Mouse (Mus musculus) midbrain, embryonic 10.5 days (tissue): ENCODE measurements around the gene Allc. TPM values are rescaled to one million over a fixed set of nuclear protein-coding genes. Genes with fewer than 3 reads are reported as not detected.
A peak's percentile ranks its signal among the peaks of the same experiment; 100 is the strongest.

Experiments used
- DNase-seq: peaks from one replicate; pipeline ENCODE4 v3.0.0-alpha.2; 2017; ENCODE audit warnings: low spot score
- H3K27ac ChIP-seq: fragments of 300-500 bp; sonication (generic); replicated peaks from 2 replicates; pipeline ENCODE4 v1.5.1; 2016; ENCODE audit warnings: mild to moderate bottlenecking
- H3K27me3 ChIP-seq: fragments of 300-500 bp; sonication (generic); 2 replicates; pipeline ENCODE4 v1.6.1; 2016; ENCODE audit warnings: low read depth, mild to moderate bottlenecking; ENCODE audit not compliant: poor library complexity, severe bottlenecking
- H3K36me3 ChIP-seq: fragments of 300-500 bp; sonication (generic); 2 replicates; pipeline ENCODE4 v1.6.1; 2016; ENCODE audit warnings: mild to moderate bottlenecking, moderate library complexity
- H3K4me1 ChIP-seq: fragments of 300-500 bp; sonication (generic); 2 replicates; pipeline ENCODE4 v1.6.1; 2016
- H3K4me3 ChIP-seq: fragments of 300-500 bp; sonication (generic); 2 replicates; pipeline ENCODE4 v1.5.1; 2016; ENCODE audit warnings: mild to moderate bottlenecking, moderate library complexity
- H3K9me3 ChIP-seq: fragments of 300-500 bp; sonication (generic); replicated peaks from 2 replicates; pipeline ENCODE4 v1.6.1; 2016; ENCODE audit warnings: mild to moderate bottlenecking
- WGBS: fragments of 180-500 bp; shearing (Covaris S2); methylation state at CpG from one replicate; pipeline ENCODE4 v1.1.7; 2016; 5-methylcytosine and 5-hydroxymethylcytosine counted together
- polyA plus RNA-seq: library from polyadenylated mRNA; unstranded; fragments of >200 nt; fragmentation: Nextera tagmentation; extraction: Ambion mirVana; gene quantifications from 2 replicates; pipeline ENCODE4 v1.2.1, GENCODE M21; 2016

The Allc gene
- polyA plus RNA-seq, 1 experiment from 2014 or later = not detected

DNA sequence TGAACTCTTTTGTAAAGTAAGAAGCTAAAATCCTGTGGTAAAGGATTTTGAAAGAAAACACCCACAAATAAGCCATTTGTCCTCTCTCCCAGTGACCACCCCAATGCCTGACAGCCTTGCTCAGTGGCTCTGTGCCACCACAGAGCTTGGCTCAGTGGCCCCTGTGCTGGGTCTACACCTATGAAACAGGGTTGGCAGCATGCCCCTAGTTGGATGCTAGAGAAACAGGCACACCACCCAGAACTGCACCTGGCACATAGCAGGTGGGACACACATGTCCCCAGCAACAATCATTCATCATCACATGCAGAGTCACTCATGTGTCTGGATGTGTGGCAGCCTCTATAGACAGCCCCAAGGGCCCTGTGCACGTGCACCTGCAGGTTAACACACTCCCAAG, 21.2 kb upstream of the Allc start:
- H3K4me3 ChIP-seq = no peak overlapping the region
- no peaks in the 10 kb centered on the region for H3K36me3 ChIP-seq
- 78% methylated on average over 1 of the region's 1 CpGs for WGBS
- peaks cover 27% of the 10 kb centered on the region for H3K4me1 ChIP-seq
- DNase-seq = no peak
- H3K9me3 ChIP-seq = no peaks in the 10 kb centered on the region
- H3K27ac ChIP-seq = no peak overlapping the region
- H3K27me3 ChIP-seq = no peaks in the 10 kb centered on the region

DNA sequence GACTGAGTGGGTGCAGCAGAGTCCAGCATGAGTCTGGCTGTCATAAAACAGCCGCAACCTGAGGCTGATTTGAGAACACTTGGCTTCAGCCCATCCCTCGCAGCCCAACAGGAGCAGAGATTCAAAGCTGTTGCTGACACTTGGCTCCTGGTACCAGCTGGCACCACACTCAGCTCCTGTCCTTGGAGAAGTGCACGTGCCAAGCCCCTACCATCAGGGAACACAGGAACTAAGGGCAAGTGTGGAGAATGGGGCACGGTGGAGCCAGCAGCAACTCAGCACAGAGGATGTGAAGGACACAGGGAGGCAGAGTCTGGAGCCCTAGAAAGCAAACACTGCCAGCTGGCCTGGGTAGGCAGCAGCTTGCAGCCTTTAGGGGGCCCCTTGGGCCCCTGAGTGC, 19.9 kb upstream of the Allc start:
- Histone ChIP-seq H3K27me3 (no peaks in the 10 kb centered on the region), H3K27ac (peak overlapping the region; percentile 39; the same call in 1 of the 2 replicates), H3K4me1 (peaks cover 24% of the 10 kb centered on the region), H3K4me3 (no peak overlapping the region), H3K36me3 (no peaks in the 10 kb centered on the region), H3K9me3 (no peaks in the 10 kb centered on the region)
- 24% methylated on average over 4 of the region's 4 CpGs for WGBS
- DNase-seq = no peak

DNA sequence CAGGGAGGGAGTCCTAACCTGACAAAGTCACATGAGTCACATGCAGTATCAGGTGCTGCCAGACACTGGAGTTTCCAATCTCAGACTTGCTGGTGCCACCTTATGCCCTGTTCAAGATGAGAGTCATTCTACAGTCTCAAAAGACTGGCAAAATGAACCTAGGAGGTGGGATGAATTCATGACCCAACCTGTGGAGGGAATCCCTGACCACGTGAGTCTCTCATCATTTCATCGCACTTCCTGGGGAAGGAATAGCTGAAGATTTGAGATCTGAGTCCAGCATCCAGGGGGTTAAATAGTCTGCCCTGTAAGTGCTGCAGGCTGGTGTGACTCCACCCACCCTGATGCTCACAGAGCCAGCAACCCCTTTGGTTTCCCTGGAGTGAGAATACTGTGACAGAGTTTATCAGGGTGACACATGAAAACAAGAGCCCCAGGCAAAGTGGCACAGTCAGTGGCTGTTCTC, 16.2 kb upstream of the Allc start:
- DNase-seq = no peak
- no peak overlapping the region for H3K4me3 ChIP-seq
- H3K36me3 ChIP-seq = no peaks in the 10 kb centered on the region
- 61% methylated on average over 2 of the region's 2 CpGs for WGBS
- no peaks in the 10 kb centered on the region for H3K9me3 ChIP-seq
- H3K4me1 ChIP-seq = peaks cover 23% of the 10 kb centered on the region
- H3K27ac ChIP-seq = no peak overlapping the region
- H3K27me3 ChIP-seq = no peaks in the 10 kb centered on the region

DNA sequence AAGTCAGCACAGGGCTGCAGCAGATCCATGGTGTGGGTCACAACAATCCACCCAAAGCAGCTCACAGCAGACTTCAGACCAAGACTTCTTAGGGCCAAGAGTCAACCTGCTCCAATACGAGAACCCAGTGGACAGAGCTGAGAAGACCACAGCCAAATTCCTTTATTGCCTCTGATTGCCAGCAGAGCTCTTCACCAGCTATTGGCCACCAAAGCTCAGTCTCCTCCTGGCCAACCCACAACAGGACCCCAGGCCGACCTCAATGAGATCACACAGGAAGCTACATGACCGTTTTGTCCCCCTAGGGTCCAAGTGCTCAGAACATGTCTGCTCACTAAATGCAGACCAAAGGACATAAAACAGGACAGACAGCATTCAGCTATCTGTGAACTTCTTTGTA, 15.8 kb upstream of the Allc start:
- Histone ChIP-seq H3K27me3 (no peaks in the 10 kb centered on the region), H3K36me3 (no peaks in the 10 kb centered on the region), H3K4me3 (no peak overlapping the region), H3K9me3 (no peaks in the 10 kb centered on the region), H3K27ac (no peak overlapping the region), H3K4me1 (peaks cover 23% of the 10 kb centered on the region)
- WGBS = 84% methylated on average over 3 of the region's 3 CpGs
- DNase-seq = no peak

DNA sequence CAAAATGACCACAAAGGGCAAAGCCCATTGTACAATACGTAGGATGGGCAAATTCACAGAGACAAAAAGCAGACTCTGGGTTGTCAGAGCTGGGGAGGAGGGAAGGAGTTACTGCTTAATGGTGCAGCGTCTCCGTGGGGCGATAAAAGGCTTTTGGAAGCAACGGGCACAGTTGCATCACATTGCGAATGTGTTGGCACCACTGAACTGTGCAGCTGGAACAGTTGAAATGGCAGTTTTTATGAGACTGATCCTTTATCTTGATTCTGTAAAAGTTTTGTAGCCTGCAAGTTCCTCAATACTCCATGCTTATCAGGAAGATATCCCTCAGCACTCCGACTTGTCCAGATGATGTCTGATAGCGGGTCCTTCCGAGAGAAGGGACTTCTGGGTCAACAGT, 15.4 kb upstream of the Allc start:
- Histone ChIP-seq H3K4me1 (peaks cover 21% of the 10 kb centered on the region), H3K9me3 (no peaks in the 10 kb centered on the region), H3K4me3 (no peak overlapping the region), H3K36me3 (no peaks in the 10 kb centered on the region), H3K27ac (no peak overlapping the region), H3K27me3 (no peaks in the 10 kb centered on the region)
- 85% methylated on average over 9 of the region's 9 CpGs for WGBS
- DNase-seq = no peak

DNA sequence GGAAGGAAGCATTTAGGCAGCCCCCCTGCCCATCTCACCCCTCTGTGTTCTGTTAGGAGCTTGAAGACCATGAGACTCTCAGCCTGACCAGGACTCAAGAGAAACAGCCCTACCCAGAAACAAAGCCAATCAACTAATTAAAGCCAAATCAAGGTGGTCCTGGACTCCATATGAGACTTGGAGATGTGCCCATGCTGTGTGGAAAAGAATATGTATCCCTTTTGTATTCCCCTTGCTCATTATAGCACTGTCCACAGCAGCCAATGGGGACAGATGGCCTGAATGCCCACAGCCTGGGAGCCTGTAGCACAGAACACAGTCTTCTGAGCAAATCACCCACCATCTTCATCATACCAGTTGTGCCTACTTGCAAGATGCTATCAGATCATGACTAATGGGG, 14.5 kb upstream of the Allc start:
- Histone ChIP-seq H3K27ac (no peak overlapping the region), H3K9me3 (no peaks in the 10 kb centered on the region), H3K36me3 (no peaks in the 10 kb centered on the region), H3K4me1 (peaks cover 13% of the 10 kb centered on the region), H3K4me3 (no peak overlapping the region), H3K27me3 (no peaks in the 10 kb centered on the region)
- no peak for DNase-seq

DNA sequence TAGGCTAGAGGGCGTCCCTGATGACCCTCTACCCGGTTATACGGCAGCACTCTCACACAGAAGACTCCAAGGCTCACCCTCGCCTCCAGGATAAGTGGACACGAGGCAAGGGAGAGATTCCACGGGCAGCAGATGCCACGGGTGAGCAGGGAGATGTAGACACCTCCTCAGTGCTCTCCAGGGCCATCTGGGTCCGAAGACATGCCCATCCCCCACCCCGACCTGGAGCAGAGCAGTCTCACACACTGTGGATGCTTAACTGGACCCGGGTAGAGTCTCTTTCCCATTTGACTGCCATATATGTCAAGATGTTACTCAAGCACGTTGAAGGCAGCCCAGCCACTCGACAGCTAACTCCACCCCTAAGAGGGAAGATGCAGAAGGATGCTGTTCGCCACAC, 8.1 kb upstream of the Allc start:
- no peak overlapping the region for H3K4me3 ChIP-seq
- WGBS = 53% methylated on average over 13 of the region's 13 CpGs
- H3K9me3 ChIP-seq = no peaks in the 10 kb centered on the region
- no peak overlapping the region for H3K27ac ChIP-seq
- H3K4me1 ChIP-seq = peaks cover 21% of the 10 kb centered on the region
- DNase-seq = no peak
- H3K36me3 ChIP-seq = no peaks in the 10 kb centered on the region
- peaks cover 23% of the 10 kb centered on the region for H3K27me3 ChIP-seq

DNA sequence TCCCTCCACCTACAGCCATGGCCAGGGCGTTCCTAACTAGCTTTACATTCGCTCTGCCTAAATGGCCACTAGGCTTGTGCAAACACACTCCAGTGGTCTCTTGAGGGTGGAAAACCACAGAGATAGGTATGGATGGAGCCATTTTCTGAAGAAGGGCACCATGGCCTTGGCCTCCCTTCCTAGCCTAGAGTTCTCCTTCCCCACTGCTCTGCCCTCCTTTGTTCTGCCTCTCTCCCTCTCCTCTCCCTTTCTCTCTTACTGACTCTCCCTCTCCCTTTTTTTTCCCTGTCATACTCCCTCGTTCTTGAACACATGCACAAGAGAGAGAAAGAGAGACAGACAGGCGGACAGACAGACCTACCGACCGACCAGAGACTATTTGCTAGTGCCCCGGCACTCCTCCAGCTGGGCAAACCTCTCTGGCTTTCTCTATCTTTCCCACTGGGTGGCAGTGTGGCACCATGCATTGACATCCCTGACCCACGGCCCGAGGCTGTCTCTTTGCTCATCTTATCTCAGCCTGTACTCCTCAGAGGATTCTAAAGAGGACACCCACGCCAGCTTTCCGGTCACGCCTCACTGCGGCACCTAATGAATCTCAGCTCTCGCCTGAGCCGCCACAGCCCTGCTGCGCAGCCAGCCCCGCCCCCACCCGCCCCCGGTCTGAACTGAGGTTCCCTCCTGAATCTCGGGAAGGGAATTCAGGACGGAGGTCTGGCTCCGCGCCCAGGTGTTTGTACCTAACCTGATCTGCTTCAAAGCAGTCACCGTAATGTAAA, 7.0 kb upstream of the Allc start:
- peaks cover 21% of the 10 kb centered on the region for H3K4me1 ChIP-seq
- peak; percentile 86 for DNase-seq
- WGBS = 10% methylated on average over 23 of the region's 24 CpGs
- H3K4me3 ChIP-seq = peak overlapping the region; percentile 58
- peaks cover 23% of the 10 kb centered on the region for H3K27me3 ChIP-seq
- H3K9me3 ChIP-seq = no peaks in the 10 kb centered on the region
- H3K36me3 ChIP-seq = no peaks in the 10 kb centered on the region
- peak overlapping the region; percentile 78 for H3K27ac ChIP-seq

DNA sequence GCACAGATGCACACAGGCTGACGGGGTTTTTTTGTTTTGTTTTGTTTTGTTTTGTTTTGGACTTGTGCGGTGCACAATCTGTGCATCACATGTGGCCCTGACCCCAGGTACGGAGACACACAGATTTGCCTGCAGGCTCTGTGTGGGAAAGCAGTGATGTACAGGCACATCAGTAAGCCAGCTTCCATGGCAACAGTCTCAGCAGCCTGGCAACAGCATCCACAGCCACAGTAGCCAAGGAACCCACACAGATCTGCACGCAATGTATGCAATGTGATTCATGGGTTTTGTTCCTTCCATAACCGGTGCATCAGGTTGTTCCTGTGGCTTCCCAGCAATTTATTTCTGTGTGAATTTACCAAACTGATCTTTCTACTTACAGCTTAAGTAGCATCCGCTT, 5.6 kb upstream of the Allc start:
- no peak overlapping the region for H3K27ac ChIP-seq
- peaks cover 21% of the 10 kb centered on the region for H3K4me1 ChIP-seq
- H3K27me3 ChIP-seq = peaks cover 23% of the 10 kb centered on the region
- no peak for DNase-seq
- no peak overlapping the region for H3K4me3 ChIP-seq
- no peaks in the 10 kb centered on the region for H3K9me3 ChIP-seq
- H3K36me3 ChIP-seq = no peaks in the 10 kb centered on the region
- WGBS = 81% methylated on average over 6 of the region's 6 CpGs

DNA sequence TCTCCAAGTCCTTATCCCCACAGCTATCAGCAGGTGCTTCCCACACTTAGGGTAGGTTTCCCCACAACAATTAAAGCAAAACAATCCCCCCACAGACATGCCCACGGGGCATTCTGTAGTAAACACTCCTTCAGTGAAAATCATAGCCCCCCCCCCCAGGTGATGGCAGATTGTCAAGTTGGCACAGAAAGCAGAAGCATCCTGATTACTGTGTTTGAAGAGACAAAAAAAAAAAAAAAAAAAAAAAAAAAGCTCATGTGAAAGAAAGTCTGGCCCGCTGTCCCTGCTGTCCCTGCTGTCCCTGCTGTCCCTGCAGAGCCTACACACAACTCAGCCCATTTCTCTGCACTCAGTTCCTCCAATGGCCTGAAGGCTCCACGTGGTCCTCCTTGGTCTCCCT, 1.7 kb upstream of the Allc start:
- Histone ChIP-seq H3K4me1 (peaks cover 5% of the 10 kb centered on the region), H3K36me3 (no peaks in the 10 kb centered on the region), H3K27me3 (peaks cover 8% of the 10 kb centered on the region), H3K9me3 (no peaks in the 10 kb centered on the region), H3K27ac (no peak overlapping the region), H3K4me3 (no peak overlapping the region)
- no peak for DNase-seq
- WGBS = 63% methylated on average over 3 of the region's 3 CpGs

DNA sequence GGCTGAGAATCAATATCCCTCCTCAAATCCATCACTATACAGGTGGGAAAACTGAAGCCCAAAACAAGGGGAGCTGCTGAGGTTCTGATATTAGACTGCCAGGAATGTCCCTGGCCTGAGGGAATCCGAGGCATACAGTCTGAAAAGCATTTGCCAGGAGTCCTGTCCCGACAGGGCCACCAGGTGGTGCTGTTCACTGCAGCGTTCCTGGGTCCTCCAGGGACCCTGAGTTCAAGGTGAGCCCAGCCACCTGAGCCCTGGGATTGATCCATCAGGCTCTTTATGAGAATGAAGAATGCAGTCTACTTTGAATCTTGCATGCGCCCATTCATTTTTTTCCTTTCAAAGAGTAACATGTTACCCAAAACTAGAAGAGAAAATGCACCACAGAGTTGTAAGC, 3.2 kb downstream of the Allc start:
- peak; percentile 32 for DNase-seq
- H3K4me1 ChIP-seq = no peaks in the 10 kb centered on the region
- no peak overlapping the region for H3K4me3 ChIP-seq
- H3K9me3 ChIP-seq = no peaks in the 10 kb centered on the region
- WGBS = 30% methylated on average over 4 of the region's 4 CpGs
- H3K27ac ChIP-seq = no peak overlapping the region
- no peaks in the 10 kb centered on the region for H3K36me3 ChIP-seq
- no peaks in the 10 kb centered on the region for H3K27me3 ChIP-seq

DNA sequence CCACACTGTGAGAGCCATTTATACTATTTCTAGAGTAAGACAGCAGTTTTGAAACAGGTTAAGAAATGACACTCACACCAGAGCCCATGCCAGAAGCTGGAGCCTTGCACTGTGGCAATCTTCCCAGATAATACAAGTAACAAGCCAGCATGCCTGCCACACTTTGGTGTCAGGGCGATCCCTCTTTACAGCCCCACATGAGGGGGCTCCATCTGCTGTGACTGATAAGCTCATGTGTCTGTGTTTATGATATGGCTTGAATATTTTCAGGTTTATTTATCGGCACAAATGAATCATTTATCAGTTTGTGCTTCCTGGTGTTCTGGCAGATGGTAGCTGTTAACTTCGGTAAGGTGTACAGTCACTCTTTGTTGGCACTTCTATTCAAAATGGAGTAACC, 4.2 kb downstream of the Allc start:
- H3K27me3 ChIP-seq = no peaks in the 10 kb centered on the region
- H3K9me3 ChIP-seq = no peaks in the 10 kb centered on the region
- H3K4me1 ChIP-seq = no peaks in the 10 kb centered on the region
- DNase-seq = no peak
- no peak overlapping the region for H3K4me3 ChIP-seq
- no peaks in the 10 kb centered on the region for H3K36me3 ChIP-seq
- no peak overlapping the region for H3K27ac ChIP-seq
- 90% methylated on average over 3 of the region's 3 CpGs for WGBS

DNA sequence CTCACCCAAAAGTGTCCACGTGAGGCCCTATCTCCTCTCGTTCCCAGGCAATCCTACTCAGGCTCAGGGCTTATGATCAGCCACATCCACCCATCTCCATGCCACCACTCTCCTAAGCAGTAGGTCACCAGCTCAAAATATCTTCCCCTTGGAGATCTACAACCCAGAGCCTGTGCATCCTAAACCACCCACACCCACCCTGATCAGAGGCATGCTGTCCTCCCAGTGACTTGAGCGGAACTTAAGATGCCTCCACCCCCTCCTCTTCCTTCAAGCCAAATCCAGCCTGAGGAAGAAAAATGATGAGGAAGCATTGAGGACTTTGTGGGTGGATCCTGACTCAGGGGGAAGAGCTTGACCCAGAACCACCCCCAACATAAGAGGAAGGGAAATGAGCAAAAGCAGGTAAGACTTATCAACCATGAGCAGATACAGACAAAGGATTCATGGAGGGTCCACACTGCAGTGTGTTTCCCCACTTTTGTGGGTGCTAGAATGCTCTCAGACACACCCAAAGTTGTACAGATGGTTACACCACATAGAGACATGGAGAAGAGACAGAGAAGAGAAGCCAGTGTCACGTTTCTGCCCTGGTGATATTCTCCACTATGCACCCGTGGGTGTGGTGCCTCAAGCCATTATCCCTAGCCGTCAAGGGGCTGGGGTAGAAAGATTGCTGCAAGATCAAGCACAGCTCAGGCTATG, 6.8 kb downstream of the Allc start:
- no peak overlapping the region for H3K4me3 ChIP-seq
- DNase-seq = no peak
- H3K27me3 ChIP-seq = no peaks in the 10 kb centered on the region
- no peaks in the 10 kb centered on the region for H3K4me1 ChIP-seq
- H3K36me3 ChIP-seq = no peaks in the 10 kb centered on the region
- H3K27ac ChIP-seq = no peak overlapping the region
- H3K9me3 ChIP-seq = no peaks in the 10 kb centered on the region
- WGBS = 84% methylated on average over 6 of the region's 6 CpGs
